Mouse (Mus musculus) lung, postnatal 0 days (tissue): ENCODE data around the gene Tmem185b.

Experiments
- CTCF ChIP-seq: IDR thresholded peaks from 2 replicates; pipeline ENCODE4 v1.5.1; 2016; ENCODE audit warnings: antibody characterized with exemption, mild to moderate bottlenecking
- EP300 ChIP-seq: IDR thresholded peaks from 2 replicates; pipeline ENCODE4 v1.6.1; 2016; ENCODE audit warnings: antibody characterized with exemption, mild to moderate bottlenecking, control low read depth

GRCm38 (mm10) chr1:119510409-119510808 lies 15.6 kb upstream of the Tmem185b start:
- no peak for TF ChIP-seq CTCF
- TF ChIP-seq EP300, result no peak
